Mouse (Mus musculus) gonadal fat pad, adult 2 months (tissue): ENCODE measurements around the gene Inhba. TPM values are rescaled to one million over a fixed set of nuclear protein-coding genes. Genes with fewer than 3 reads are reported as not detected.

ENCODE experiments used
- DNase-seq: peaks from one replicate; pipeline ENCODE4 v3.0.0-alpha.2; 2012; ENCODE audit warnings: low read depth
- polyA plus RNA-seq: library from polyadenylated mRNA; depleted of rRNA; stranded (reverse); fragments of >200 nt; gene quantifications from 2 replicates; pipeline ENCODE4 v1.2.3, GENCODE M21; 2012; rRNA removed

The Inhba gene
- polyA plus RNA-seq = 4.3 and 8.3 TPM in 2 replicates

- DNase-seq = no peak
These were observed at the start of gene Inhba for GRCm38 (mm10) chr13:16011372-16012242. TSS of gene Inhba (plus strand) at chr13:16011851.

GRCm38 (mm10) chr13:15976584-15976983 is 35.1 kb upstream of the Inhba start:
- no peak for DNase-seq

- no peak for DNase-seq
These were observed 32.1 kb upstream of the Inhba start for GRCm38 (mm10) chr13:15979551-15979950.

GRCm38 (mm10) chr13:15982041-15982440 is 29.6 kb upstream of the Inhba start:
- DNase-seq = no peak

GRCm38 (mm10) chr13:15985761-15986160 is 25.9 kb upstream of the Inhba start:
- no peak for DNase-seq

- DNase-seq = no peak
These were observed 25.5 kb upstream of the Inhba start for GRCm38 (mm10) chr13:15986172-15986571.

- DNase-seq = no peak
These were observed 16.3 kb upstream of the Inhba start for GRCm38 (mm10) chr13:15995314-15995713.

GRCm38 (mm10) chr13:16005517-16005916 is 6.1 kb upstream of the Inhba start:
- no peak for DNase-seq

GRCm38 (mm10) chr13:16007748-16008147 is 3.9 kb upstream of the Inhba start:
- DNase-seq = no peak

- DNase-seq = no peak
These were observed 3.3 kb upstream of the Inhba start for GRCm38 (mm10) chr13:16008348-16008747.

GRCm38 (mm10) chr13:16009766-16010465 is 1.7 kb upstream of the Inhba start:
- no peak for DNase-seq

GRCm38 (mm10) chr13:16010586-16010985 is 1.1 kb upstream of the Inhba start:
- DNase-seq = no peak

- DNase-seq = peak; percentile 33
These were observed 714 bp downstream of the Inhba start for GRCm38 (mm10) chr13:16012243-16012887.

GRCm38 (mm10) chr13:16014166-16014565 is 2.5 kb downstream of the Inhba start:
- DNase-seq = no peak

GRCm38 (mm10) chr13:16016506-16016905 is 4.9 kb downstream of the Inhba start:
- no peak for DNase-seq

GRCm38 (mm10) chr13:16017338-16017737 is 5.7 kb downstream of the Inhba start:
- DNase-seq = no peak

GRCm38 (mm10) chr13:16017777-16018176 is 6.1 kb downstream of the Inhba start:
- no peak for DNase-seq

- DNase-seq = no peak
These were observed 7.3 kb downstream of the Inhba start for GRCm38 (mm10) chr13:16018807-16019510.

GRCm38 (mm10) chr13:16020659-16021058 is 9.0 kb downstream of the Inhba start:
- no peak for DNase-seq

GRCm38 (mm10) chr13:16021181-16021580 is 9.5 kb downstream of the Inhba start:
- no peak for DNase-seq

GRCm38 (mm10) chr13:16021849-16022248 is 10.2 kb downstream of the Inhba start:
- DNase-seq = no peak

GRCm38 (mm10) chr13:16022536-16022935 is 10.9 kb downstream of the Inhba start:
- DNase-seq = no peak
